Mouse (Mus musculus): ENCODE results near the gene Wdr20.

DNA sequence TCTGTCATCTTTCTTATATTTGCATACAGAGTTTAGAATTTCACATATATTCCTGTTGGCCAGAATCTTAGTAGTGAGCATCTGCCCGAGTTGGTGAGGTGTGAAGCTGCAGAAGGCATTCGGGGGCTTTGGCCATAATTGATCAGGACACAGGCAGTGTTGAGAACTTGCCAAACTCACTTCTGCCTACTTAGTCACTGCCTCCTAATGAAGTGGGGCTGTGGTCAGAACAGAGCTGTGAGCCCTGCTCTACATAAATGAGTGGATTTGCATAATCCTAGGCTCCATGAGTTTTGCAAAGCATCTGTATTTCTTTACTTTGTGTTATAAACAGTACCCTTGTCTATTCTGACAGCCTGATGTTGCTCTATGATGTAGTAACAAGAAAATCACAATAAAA is 24.6 kb downstream of the Wdr20 start:
- TF ChIP-seq ELF1 (IDR thresholded peaks at IDR 0.05; ENCODE audit: low read depth, low read length) (no peak), CTCF (IDR thresholded peaks at IDR 0.05 in 2 of 3, conservative IDR thresholded peaks at IDR 0.05 in 1 of 3; ENCODE audit: control insufficient read depth in 1 of 3, insufficient read depth in 1 of 3, low read depth in 2 of 3, low read length in 3 of 3, poor library complexity in 1 of 3, severe bottlenecking in 1 of 3) (no peak), MYC (IDR thresholded peaks at IDR 0.05; ENCODE audit: low read depth, low read length) (no peak), MAX (IDR thresholded peaks at IDR 0.05; ENCODE audit: low read length) (no peak), TCF12 (IDR thresholded peaks at IDR 0.05; ENCODE audit: low read depth, low read length) (no peak), MAFK (IDR thresholded peaks at IDR 0.05; ENCODE audit: borderline replicate concordance, low read depth, low read length) (no peak), SIN3A (IDR thresholded peaks at IDR 0.05; ENCODE audit: low read length) (no peak), UBTF (IDR thresholded peaks at IDR 0.05; ENCODE audit: borderline replicate concordance, insufficient read depth, low read depth, low read length) (no peak), POLR2A (IDR thresholded peaks at IDR 0.05; ENCODE audit: control insufficient read depth in 1 of 2, insufficient read depth in 1 of 2, low read depth in 1 of 2, low read length in 2 of 2, poor library complexity in 1 of 2) (no peak), POLR2AphosphoS5 (IDR thresholded peaks at IDR 0.05; ENCODE audit: borderline replicate concordance, low read depth, low read length) (no peak), EP300 (IDR thresholded peaks at IDR 0.05; ENCODE audit: low read depth in 1 of 2, low read length in 2 of 2) (no peak), SMC3 (IDR thresholded peaks at IDR 0.05; ENCODE audit: low read depth, low read length) (no peak), ZNF384 (IDR thresholded peaks at IDR 0.05; ENCODE audit: low read depth, low read length) (no peak)

Measured in MEL (cell line).